Mouse (Mus musculus): ENCODE results near the gene Akt1s1.

Akt1s1 gene

GRCm38 (mm10) chr7:44852259-44853027 is 3.7 kb downstream of the Akt1s1 start:
- no peak for DNase-seq (ENCODE audit: low read depth in 1 of 2, low spot score in 2 of 2)

- DNase-seq (ENCODE audit: low read depth in 1 of 2, low spot score in 2 of 2) = no peak
These were observed 4.3 kb downstream of the Akt1s1 start for GRCm38 (mm10) chr7:44853065-44853464.

- no peak for DNase-seq (ENCODE audit: low read depth in 1 of 2, low spot score in 2 of 2)
These were observed 5.0 kb downstream of the Akt1s1 start for GRCm38 (mm10) chr7:44853596-44854355.

GRCm38 (mm10) chr7:44854356-44855031 is 5.7 kb downstream of the Akt1s1 start:
- DNase-seq (ENCODE audit: low read depth in 1 of 2, low spot score in 2 of 2) = peak; percentile 42 to 66

GRCm38 (mm10) chr7:44855036-44855435 is 6.2 kb downstream of the Akt1s1 start:
- no peak for DNase-seq (ENCODE audit: low read depth in 1 of 2, low spot score in 2 of 2)

- no peak for DNase-seq (ENCODE audit: low read depth in 1 of 2, low spot score in 2 of 2)
These were observed 7.6 kb downstream of the Akt1s1 start for GRCm38 (mm10) chr7:44856265-44856916.

- peak; percentile 84 to 91 for DNase-seq (ENCODE audit: low read depth in 1 of 2, low spot score in 2 of 2)
These were observed 8.3 kb downstream of the Akt1s1 start, which contains the start of gene Pnkp for GRCm38 (mm10) chr7:44857042-44857552. Pnkp (plus strand) TSS chr7:44857139.

- no peak for DNase-seq (ENCODE audit: low read depth in 1 of 2, low spot score in 2 of 2)
These were observed 9.1 kb downstream of the Akt1s1 start for GRCm38 (mm10) chr7:44857905-44858304.

GRCm38 (mm10) chr7:44859896-44860295 is 11.1 kb downstream of the Akt1s1 start:
- DNase-seq (ENCODE audit: low read depth in 1 of 2, low spot score in 2 of 2) = no peak

GRCm38 (mm10) chr7:44860576-44861428 is 12.0 kb downstream of the Akt1s1 start:
- peak in 1 of 2 experiments; percentile 33 for DNase-seq (ENCODE audit: low read depth in 1 of 2, low spot score in 2 of 2)

GRCm38 (mm10) chr7:44861429-44861816 is 12.6 kb downstream of the Akt1s1 start:
- no peak for DNase-seq (ENCODE audit: low read depth in 1 of 2, low spot score in 2 of 2)

GRCm38 (mm10) chr7:44862434-44862833 is 13.6 kb downstream of the Akt1s1 start:
- DNase-seq (ENCODE audit: low read depth in 1 of 2, low spot score in 2 of 2) = no peak

- DNase-seq (ENCODE audit: low read depth in 1 of 2, low spot score in 2 of 2) = no peak
These were observed 14.4 kb downstream of the Akt1s1 start for GRCm38 (mm10) chr7:44863210-44863609.

GRCm38 (mm10) chr7:44863982-44864494 is 15.2 kb downstream of the Akt1s1 start:
- no peak for DNase-seq (ENCODE audit: low read depth in 1 of 2, low spot score in 2 of 2)

- no peak for DNase-seq (ENCODE audit: low read depth in 1 of 2, low spot score in 2 of 2)
These were observed 16.1 kb downstream of the Akt1s1 start for GRCm38 (mm10) chr7:44864595-44865542.

GRCm38 (mm10) chr7:44866276-44867009 is 17.7 kb downstream of the Akt1s1 start:
- DNase-seq (ENCODE audit: low read depth in 1 of 2, low spot score in 2 of 2) = peak in 1 of 2 experiments; percentile 52

GRCm38 (mm10) chr7:44867010-44867702 is 18.4 kb downstream of the Akt1s1 start:
- DNase-seq (ENCODE audit: low read depth in 1 of 2, low spot score in 2 of 2) = no peak

Measured in monocyte, adult 2 months (primary cell).